Mouse (Mus musculus): ENCODE results near the gene Zfp646. TPM values are rescaled to one million over a fixed set of nuclear protein-coding genes. Genes with fewer than 3 reads are reported as not detected.

The Zfp646 gene
- polyA plus RNA-seq, 1 experiment from 2014 or later, result 16.3 TPM

DNA sequence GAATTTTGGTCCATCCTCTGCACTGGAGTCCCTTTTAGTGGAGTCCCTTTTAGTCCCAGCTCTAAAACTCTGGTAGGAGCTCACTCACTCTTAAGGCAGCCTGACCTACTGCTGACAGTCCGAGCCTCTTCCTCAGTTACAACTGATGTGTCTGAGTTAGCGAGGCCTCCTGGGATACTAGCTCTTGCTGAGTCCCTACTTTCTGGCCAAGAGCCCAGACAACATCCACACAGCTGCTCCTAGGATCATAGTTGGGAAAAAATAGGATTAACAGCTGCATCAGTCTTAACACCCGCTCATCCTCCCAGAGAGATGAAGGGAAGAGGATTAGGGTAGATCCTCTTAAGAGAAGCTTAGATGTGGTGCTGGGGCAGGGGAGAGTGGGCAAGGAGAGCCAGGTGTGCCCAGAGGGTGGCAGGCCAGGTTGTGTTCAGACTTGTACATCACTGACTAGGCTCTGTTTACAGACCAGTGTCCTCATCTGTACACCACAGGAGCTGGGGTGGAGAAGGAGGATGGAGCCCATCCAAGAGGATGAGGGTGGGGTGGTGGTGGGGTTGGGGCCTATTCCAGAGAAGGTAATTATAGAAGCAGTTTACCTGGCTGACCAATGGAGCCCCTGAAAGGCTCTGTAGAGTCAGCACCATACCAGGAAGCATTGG, 6.7 kb upstream of the Zfp646 start:
- no peak overlapping the region for H3K27ac ChIP-seq
- H3K79me2 ChIP-seq (ENCODE audit: inconsistent target), result peaks cover 60% of the 10 kb centered on the region
- H3K36me3 ChIP-seq (ENCODE audit: inconsistent target), result peaks cover 20% of the 10 kb centered on the region
- H3K4me3 ChIP-seq (ENCODE audit: inconsistent target), result no peak overlapping the region
- WGBS (ENCODE audit: missing documents), result 91% methylated on average over 3 of the region's 3 CpGs

DNA sequence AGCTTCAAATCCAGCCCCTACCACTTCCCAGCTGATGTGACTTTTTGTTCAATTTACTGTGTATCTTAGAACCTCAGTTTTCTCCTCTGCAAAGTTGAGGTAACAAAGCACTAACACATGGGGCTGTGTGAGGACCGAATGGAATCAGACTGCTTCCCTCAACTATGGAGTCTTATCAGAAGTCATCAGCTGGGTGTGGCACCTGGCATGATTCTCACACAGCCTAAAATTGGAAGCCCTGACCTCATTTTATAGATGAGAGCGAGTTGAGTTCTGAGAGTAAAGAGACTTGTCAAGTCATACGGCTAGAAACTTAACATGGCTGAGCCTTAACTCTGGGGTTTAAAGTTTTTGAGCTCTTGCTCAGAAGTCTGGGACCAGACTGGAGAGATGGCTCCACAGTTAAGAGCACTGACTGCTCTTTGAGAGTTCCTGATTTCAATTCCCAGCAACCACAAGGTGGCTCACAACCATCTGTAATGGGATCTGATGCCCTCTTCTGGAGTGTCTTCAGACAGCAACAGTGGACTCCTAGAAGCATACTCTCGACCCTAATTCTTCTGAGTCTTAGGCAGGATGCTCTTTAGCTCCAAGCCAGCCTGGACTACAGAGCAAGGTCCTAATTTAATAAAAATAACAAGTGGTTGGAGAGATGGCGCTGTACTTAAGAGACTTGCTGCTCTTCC, 5.7 kb upstream of the Zfp646 start:
- Histone ChIP-seq H3K79me2 (ENCODE audit: inconsistent target) (peaks cover 70% of the 10 kb centered on the region), H3K36me3 (ENCODE audit: inconsistent target) (peaks cover 20% of the 10 kb centered on the region), H3K27ac (no peak overlapping the region), H3K4me3 (ENCODE audit: inconsistent target) (no peak overlapping the region)
- WGBS (ENCODE audit: missing documents), result 90% methylated on average over 5 of the region's 5 CpGs

GRCm38 (mm10) chr7:127874812-127875626, 1.0 kb upstream of the Zfp646 start:
- Histone ChIP-seq H3K79me2 (ENCODE audit: inconsistent target) (peaks cover 86% of the 10 kb centered on the region), H3K27ac (peak overlapping the region; percentile 65), H3K4me3 (ENCODE audit: inconsistent target) (peak overlapping the region; percentile 78), H3K36me3 (ENCODE audit: inconsistent target) (peaks cover 21% of the 10 kb centered on the region)
- whole genome bisulfite sequencing (ENCODE audit: missing documents), result 0% methylated on average over 18 of the region's 20 CpGs

GRCm38 (mm10) chr7:127875627-127876001, 407 bp upstream of the Zfp646 start:
- Histone ChIP-seq H3K4me3 (ENCODE audit: inconsistent target) (peak overlapping the region; percentile 78), H3K27ac (peak overlapping the region; percentile 65), H3K79me2 (ENCODE audit: inconsistent target) (peaks cover 86% of the 10 kb centered on the region), H3K36me3 (ENCODE audit: inconsistent target) (peaks cover 27% of the 10 kb centered on the region)
- WGBS (ENCODE audit: missing documents), result under 1% methylated on average over 38 of the region's 43 CpGs

DNA sequence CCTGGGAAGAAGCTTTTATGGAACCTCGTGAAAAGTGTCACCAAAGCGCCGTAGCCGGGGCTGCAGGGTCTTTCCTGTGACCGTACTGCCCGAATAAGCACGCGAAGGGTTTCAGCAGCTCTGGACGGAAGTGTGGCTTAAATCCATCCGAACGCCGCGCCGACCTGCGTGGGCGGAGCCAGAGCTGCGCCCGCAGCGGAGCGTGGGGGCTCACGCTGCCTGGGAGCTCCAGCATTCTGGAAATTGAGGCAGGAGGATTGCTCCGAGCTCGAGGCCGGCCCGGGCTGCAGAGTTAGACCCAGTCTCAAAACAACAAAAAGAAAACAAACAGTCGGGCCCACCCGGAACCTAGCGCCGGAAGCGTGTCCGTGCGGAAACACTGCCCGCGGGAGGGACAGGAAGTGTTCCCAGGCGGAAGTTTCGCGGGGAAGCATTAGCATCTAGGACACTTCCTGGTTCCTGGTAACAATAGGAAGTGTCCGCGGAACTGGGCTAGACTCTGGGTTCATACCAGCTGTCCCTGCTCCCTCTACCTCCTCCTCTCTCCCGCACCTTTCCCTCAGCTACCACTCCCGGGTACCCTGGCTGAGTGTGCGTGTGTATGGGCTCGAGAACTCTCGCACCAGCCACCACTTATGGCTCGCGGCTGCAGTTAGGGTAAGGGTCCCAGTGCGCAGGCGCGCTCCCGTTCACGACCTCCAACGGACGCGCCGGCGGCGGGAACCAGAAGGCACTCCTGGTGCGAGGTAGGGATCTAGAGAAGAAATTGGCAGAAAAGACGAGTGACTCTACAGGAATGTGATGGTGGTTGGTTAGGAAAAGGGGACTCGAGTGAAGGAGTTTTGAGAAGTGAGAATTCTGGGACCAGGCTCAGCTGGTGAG, 687 bp downstream of the Zfp646 start, which contains the start of gene Zfp668:
Gene Zfp668 (minus strand): TSS at position 362 of the 882 bp plus-strand sequence.
- WGBS (ENCODE audit: missing documents), result under 1% methylated on average over 60 of the region's 60 CpGs
- H3K79me2 ChIP-seq (ENCODE audit: inconsistent target), result peaks cover 86% of the 10 kb centered on the region
- H3K4me3 ChIP-seq (ENCODE audit: inconsistent target), result peak within 1 kb of the TSS; percentile 77
- H3K27ac ChIP-seq, result peak within 1 kb of the TSS; percentile 92
- H3K36me3 ChIP-seq (ENCODE audit: inconsistent target), result peaks cover 38% of the 10 kb centered on the region

DNA sequence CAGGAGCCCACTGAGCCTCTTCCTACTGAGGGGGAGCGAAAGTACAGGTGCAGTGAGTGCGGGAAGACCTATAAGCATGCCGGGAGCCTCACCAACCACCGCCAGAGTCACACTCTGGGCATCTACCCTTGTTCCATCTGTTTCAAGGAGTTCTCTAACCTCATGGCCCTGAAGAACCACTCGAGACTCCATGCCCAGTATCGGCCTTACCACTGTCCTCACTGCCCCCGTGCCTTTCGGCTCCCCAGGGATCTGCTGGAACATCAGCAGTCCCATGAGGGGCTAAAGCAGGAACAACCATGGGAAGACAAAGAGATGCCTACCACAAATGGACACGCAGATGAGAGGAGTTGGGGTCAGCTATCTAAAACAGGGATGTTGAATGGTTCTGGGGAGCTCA, 3.3 kb downstream of the Zfp646 start:
- H3K36me3 ChIP-seq (ENCODE audit: inconsistent target), result peaks cover 64% of the 10 kb centered on the region
- H3K4me3 ChIP-seq (ENCODE audit: inconsistent target), result no peak overlapping the region
- WGBS (ENCODE audit: missing documents), result 100% methylated on average over 9 of the region's 9 CpGs

DNA sequence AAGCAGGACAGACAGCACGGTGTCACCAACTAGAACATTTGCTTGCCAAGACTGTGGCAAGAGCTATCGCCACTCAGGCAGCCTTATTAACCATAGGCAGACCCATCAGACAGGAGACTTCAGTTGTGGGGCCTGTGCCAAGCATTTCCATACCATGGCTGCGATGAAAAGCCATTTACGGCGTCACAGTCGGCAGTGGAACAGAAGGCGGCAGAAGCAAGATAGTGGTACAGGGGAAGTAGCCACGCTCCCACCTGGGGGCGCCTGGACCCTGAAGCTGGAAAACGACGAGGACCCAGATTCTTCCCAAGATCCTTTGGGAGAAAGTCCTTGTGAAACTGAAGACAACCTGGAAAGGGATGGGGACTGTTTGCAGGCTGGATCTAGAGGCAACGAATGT, 4.4 kb downstream of the Zfp646 start:
- Histone ChIP-seq H3K27ac (no peak overlapping the region), H3K36me3 (ENCODE audit: inconsistent target) (peaks cover 75% of the 10 kb centered on the region), H3K79me2 (ENCODE audit: inconsistent target) (peaks cover 86% of the 10 kb centered on the region), H3K4me3 (ENCODE audit: inconsistent target) (no peak overlapping the region)
- 92% methylated on average over 12 of the region's 12 CpGs for WGBS (ENCODE audit: missing documents)

More for the DNA sequence above, 3.3 kb downstream of the Zfp646 start:
- peaks cover 86% of the 10 kb centered on the region for H3K79me2 ChIP-seq (ENCODE audit: inconsistent target)
- no peak overlapping the region for H3K27ac ChIP-seq

DNA sequence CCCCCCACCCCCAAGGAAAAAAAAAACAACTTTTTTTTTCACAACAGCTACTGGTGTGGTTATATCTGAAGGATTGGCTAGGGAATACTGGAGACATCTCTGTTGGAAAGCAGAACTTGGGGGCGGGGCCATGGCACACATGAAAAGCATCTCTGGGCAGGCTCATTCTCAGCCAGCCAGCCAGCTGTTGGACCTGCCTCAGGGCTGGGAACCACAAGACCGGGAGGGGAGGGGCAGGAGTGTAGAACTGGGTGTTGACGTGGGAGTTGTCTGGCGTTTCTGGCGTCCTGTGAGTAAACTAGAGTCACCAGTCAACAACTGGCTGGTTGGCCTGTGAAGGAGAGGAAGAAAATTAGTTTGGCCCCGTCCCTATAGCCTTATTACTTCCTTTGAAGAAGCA, 9.9 kb downstream of the Zfp646 start:
- Histone ChIP-seq H3K27ac (no peak overlapping the region), H3K79me2 (ENCODE audit: inconsistent target) (peaks cover 48% of the 10 kb centered on the region; the same call in 1 of the 2 replicates), H3K4me3 (ENCODE audit: inconsistent target) (no peak overlapping the region), H3K36me3 (ENCODE audit: inconsistent target) (peaks cover 89% of the 10 kb centered on the region)
- 51% methylated on average over 6 of the region's 6 CpGs for WGBS (ENCODE audit: missing documents)

DNA sequence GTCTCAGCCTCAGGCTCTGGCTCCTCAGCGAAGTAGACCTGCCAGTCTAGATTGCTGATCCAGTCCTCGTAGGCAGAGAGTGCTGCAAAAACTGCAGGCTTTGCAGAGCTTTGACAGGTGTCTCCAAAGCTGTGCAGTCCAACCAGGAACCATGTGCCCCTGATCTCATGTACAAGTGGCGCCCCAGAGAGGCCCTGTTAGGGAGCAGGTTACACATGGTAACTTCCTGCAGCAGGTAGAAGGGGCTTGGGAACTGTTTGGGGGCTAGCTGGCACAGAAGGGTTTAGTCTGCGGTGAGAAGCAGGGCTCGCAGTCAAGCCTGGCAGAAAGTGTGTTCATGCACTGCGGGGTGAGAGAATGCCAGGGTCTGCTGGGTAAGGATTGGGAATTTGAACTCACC, 10.5 kb downstream of the Zfp646 start:
- H3K36me3 ChIP-seq (ENCODE audit: inconsistent target), result peaks cover 83% of the 10 kb centered on the region
- H3K79me2 ChIP-seq (ENCODE audit: inconsistent target), result peaks cover 42% of the 10 kb centered on the region; the same call in 1 of the 2 replicates
- no peak overlapping the region for H3K4me3 ChIP-seq (ENCODE audit: inconsistent target)
- WGBS (ENCODE audit: missing documents), result 94% methylated on average over 6 of the region's 6 CpGs
- no peak overlapping the region for H3K27ac ChIP-seq

DNA sequence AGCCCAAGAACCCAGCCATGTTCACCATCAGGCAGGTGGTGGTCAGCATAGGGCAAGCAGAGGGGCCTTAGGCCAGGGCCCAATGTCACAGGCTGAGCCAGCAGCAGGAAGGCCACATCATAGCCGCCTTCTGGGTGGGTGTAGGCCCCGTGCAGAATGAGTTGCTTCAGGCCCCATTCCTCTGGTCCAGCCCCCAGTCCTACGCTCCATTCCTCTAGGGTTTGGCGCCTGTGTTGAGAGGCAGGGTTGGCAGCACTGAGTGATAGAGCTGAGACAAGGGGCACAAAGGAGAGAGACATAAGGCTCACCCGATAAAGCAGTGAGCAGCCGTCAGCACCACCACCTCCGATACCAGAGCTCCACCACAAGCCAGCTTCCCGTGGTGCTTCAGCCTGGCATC, 11.2 kb downstream of the Zfp646 start:
- H3K79me2 ChIP-seq (ENCODE audit: inconsistent target), result peaks cover 36% of the 10 kb centered on the region; the same call in 1 of the 2 replicates
- no peak overlapping the region for H3K27ac ChIP-seq
- H3K4me3 ChIP-seq (ENCODE audit: inconsistent target), result no peak overlapping the region
- 88% methylated on average over 8 of the region's 8 CpGs for WGBS (ENCODE audit: missing documents)
- peaks cover 77% of the 10 kb centered on the region for H3K36me3 ChIP-seq (ENCODE audit: inconsistent target)

DNA sequence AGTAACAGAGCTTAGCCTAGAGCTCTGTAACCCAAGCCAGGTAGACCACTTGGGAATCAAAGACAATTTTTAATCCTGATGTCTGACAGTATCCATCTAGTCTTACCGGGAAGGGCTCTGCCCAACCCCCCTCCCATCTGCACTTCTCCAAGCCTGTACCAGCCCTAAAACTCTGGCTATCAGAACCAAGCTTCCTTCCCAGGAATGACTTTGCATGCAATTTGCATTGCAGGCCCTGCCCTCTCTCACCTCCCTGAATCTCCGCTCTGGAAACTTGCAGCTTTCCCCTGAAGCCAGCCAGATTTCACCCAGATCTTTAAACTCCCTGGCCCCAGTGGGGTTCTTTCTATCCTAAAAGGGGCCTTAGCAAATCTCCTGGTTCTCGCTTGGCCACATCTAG, 11.8 kb downstream of the Zfp646 start:
- no peak overlapping the region for H3K27ac ChIP-seq
- no peak overlapping the region for H3K4me3 ChIP-seq (ENCODE audit: inconsistent target)
- H3K36me3 ChIP-seq (ENCODE audit: inconsistent target), result peaks cover 71% of the 10 kb centered on the region
- peaks cover 30% of the 10 kb centered on the region; the same call in 1 of the 2 replicates for H3K79me2 ChIP-seq (ENCODE audit: inconsistent target)
- WGBS (ENCODE audit: missing documents), result 95% methylated on average over 3 of the region's 3 CpGs

GRCm38 (mm10) chr7:127888821-127889220, 12.8 kb downstream of the Zfp646 start:
- no peak overlapping the region for H3K27ac ChIP-seq
- peaks cover 61% of the 10 kb centered on the region for H3K36me3 ChIP-seq (ENCODE audit: inconsistent target)
- WGBS (ENCODE audit: missing documents), result 35% methylated on average over 3 of the region's 3 CpGs

GRCm38 (mm10) chr7:127890798-127891197, 14.8 kb downstream of the Zfp646 start, which contains the start of gene Prss53:
TSS of gene Prss53 (minus strand) at chr7:127890970.
- H3K4me3 ChIP-seq (ENCODE audit: inconsistent target), result no peak within 1 kb of the TSS
- peaks cover 41% of the 10 kb centered on the region for H3K36me3 ChIP-seq (ENCODE audit: inconsistent target)
- no peak within 1 kb of the TSS for H3K27ac ChIP-seq
- no peaks in the 10 kb centered on the region; the same call in 1 of the 2 replicates for H3K79me2 ChIP-seq (ENCODE audit: inconsistent target)
- WGBS (ENCODE audit: missing documents), result 93% methylated on average over 4 of the region's 4 CpGs

More at GRCm38 (mm10) chr7:127888821-127889220, 12.8 kb downstream of the Zfp646 start:
- peaks cover 19% of the 10 kb centered on the region; the same call in 1 of the 2 replicates for H3K79me2 ChIP-seq (ENCODE audit: inconsistent target)
- H3K4me3 ChIP-seq (ENCODE audit: inconsistent target), result no peak overlapping the region

GRCm38 (mm10) chr7:127894480-127894879, 18.5 kb downstream of the Zfp646 start:
- Histone ChIP-seq H3K36me3 (ENCODE audit: inconsistent target) (peaks cover 7% of the 10 kb centered on the region; the same call in 1 of the 2 replicates), H3K4me3 (ENCODE audit: inconsistent target) (no peak overlapping the region), H3K79me2 (ENCODE audit: inconsistent target) (no peaks in the 10 kb centered on the region), H3K27ac (no peak overlapping the region)
- WGBS (ENCODE audit: missing documents), result 85% methylated on average over 5 of the region's 5 CpGs

All from macrophage (primary cell).